Mouse (Mus musculus): ENCODE results near the gene Scrn1.

- TF ChIP-seq CTCF (IDR thresholded peaks at IDR 0.05; ENCODE audit: control insufficient read depth, insufficient read depth, insufficient replicate concordance, low read depth, low read length): no peak
- TF ChIP-seq POLR2A (IDR thresholded peaks at IDR 0.05; ENCODE audit: control insufficient read depth, low read depth, low read length): no peak
These were observed 58.5 kb downstream of the Scrn1 start for GRCm38 (mm10) chr6:54507808-54508207.

Measured in testis, adult 2 months (tissue).